Mouse (Mus musculus): Measurements from ENCODE around the gene Cdc42se1. TPM values are rescaled to one million over a fixed set of nuclear protein-coding genes. Genes with fewer than 3 reads are reported as not detected.

Gene Cdc42se1
- total RNA-seq, 1 experiment: 43.2 TPM

DNA sequence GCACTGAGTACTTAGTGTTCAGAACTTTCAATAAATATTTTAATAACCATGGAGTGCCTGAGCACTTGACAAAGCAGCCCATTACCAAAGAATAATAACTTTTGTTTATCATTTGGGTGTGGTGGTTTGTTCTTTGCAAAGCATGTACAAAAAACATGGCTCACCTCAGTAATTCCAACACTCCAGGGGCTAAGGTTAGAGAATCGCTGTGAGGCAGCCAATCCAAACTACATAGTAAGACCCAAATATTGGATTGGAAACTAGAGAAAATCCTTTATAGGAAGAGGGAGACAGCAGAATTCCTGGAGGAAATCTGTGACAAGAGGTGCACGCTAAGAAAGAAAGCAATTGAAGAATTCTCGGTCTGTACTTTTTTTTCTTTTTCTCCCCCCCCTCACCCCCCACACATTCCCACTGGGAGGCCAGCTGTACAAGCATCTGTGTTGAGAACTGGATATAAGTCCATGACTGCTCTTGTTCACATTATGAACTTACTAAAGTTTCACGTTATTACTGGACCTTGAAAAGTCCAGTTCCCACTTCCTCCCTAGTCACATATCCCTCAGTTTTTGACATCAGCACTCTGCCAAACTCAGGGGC is 11.8 kb upstream of the Cdc42se1 start:
- H3K9ac ChIP-seq (ENCODE audit: insufficient read depth, low read depth, low read length, poor library complexity, severe bottlenecking): peak overlapping the region; percentile 100
- peaks cover 23% of the 10 kb centered on the region for H3K36me3 ChIP-seq (ENCODE audit: control insufficient read depth, insufficient read depth, low read length, poor library complexity, severe bottlenecking)
- in situ Hi-C loops (cut with MboI; ENCODE audit: low sequenced_read_pairs in 2 of 2, unreplicated experiment in 2 of 2): no loop called here
- peak overlapping the region; percentile 84 to 99 for H3K4me3 ChIP-seq (ENCODE audit: insufficient read depth in 1 of 2, low read depth in 1 of 2, low read length in 2 of 2, poor library complexity in 1 of 2, severe bottlenecking in 1 of 2)
- no peaks in the 10 kb centered on the region; a peak in 1 of 4 replicates for H3K4me1 ChIP-seq (ENCODE audit: control insufficient read depth in 2 of 2, insufficient read depth in 2 of 2, low read length in 2 of 2, poor library complexity in 1 of 2)
- DNase-seq (ENCODE audit: low read depth, low spot score): no peak
- no peak for TF ChIP-seq MAFK (IDR thresholded peaks at IDR 0.05; ENCODE audit: insufficient read depth, low read depth, low read length)
- 0 out of 2 replicates have a peak, but pooled peaks have one; percentile 53 for TF ChIP-seq ZNF384 (IDR thresholded peaks at IDR 0.05; ENCODE audit: low read depth, low read length)
- no peaks in the 10 kb centered on the region for H3K9me3 ChIP-seq (ENCODE audit: control insufficient read depth, insufficient read depth, low read depth, low read length)
- no peak overlapping the region; the same call in 1 of the 2 replicates for H3K27ac ChIP-seq (ENCODE audit: insufficient read depth, low read depth, low read length, poor library complexity, severe bottlenecking)

DNA sequence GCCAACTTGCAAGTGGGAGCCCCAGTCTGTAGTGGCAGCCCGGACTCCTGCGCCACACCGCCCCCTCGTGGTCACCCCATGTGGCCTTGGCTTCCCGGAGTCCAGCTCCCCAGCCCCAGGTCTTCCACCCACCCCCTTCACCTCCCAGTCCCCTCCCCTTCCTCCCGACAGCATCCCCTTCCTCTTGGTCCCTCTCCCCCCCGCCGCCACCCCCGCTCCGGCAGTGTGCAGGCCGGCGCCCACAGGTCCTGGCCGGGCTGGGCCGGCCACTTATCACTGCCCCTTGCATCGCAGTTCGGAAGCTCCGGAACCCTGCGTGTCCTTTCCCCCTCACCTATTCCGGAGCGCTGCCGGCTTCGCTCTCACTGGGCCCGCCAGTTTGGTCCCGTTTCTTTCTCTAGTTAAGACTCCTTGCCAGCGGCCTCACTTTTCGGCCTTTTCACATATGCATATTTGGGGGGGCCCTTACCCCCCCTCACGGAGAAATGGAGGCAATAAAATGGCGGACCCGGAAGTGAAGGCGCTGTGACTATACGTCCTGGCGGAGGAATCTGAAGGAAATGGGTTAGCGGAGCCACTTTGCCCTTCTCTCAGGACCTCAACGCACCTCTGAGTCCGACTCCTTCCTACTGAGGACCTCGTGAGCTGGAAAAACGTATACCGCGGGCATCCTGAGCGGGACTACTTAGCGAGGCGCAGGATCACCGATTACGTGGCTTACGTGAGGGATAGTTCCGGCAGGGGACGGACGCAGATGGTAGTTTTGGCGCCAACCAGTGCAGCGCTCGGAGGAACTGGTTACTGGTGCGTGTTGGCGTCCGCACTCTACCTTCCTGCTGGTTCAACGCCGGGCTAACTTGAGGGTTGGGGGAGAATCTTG is 11.0 kb upstream of the Cdc42se1 start, which contains the start of gene Gabpb2:
TSS of gene Gabpb2 (minus strand) at position 662 of the 880 bp plus-strand sequence.
- H3K9me3 ChIP-seq (ENCODE audit: control insufficient read depth, insufficient read depth, low read depth, low read length): no peaks in the 10 kb centered on the region
- no peaks in the 10 kb centered on the region; a peak in 1 of 4 replicates for H3K4me1 ChIP-seq (ENCODE audit: control insufficient read depth in 2 of 2, insufficient read depth in 2 of 2, low read length in 2 of 2, poor library complexity in 1 of 2)
- H3K9ac ChIP-seq (ENCODE audit: insufficient read depth, low read depth, low read length, poor library complexity, severe bottlenecking): peak within 1 kb of the TSS; percentile 100
- in situ Hi-C loops (cut with MboI; ENCODE audit: low sequenced_read_pairs in 2 of 2, unreplicated experiment in 2 of 2): no loop called here
- no peak for TF ChIP-seq ZC3H11A (IDR thresholded peaks at IDR 0.05; ENCODE audit: borderline replicate concordance, low read depth, low read length)
- TF ChIP-seq HCFC1 (IDR thresholded peaks at IDR 0.05; ENCODE audit: borderline replicate concordance, insufficient read depth, low read length): peak; percentile 79
- 0 out of 2 replicates have a peak, but pooled peaks have one; percentile 32 for TF ChIP-seq ZNF384 (IDR thresholded peaks at IDR 0.05; ENCODE audit: low read depth, low read length)
- TF ChIP-seq MAFK (IDR thresholded peaks at IDR 0.05; ENCODE audit: insufficient read depth, low read depth, low read length): no peak
- peak; percentile 88 for TF ChIP-seq CHD2 (IDR thresholded peaks at IDR 0.05; ENCODE audit: low read depth, low read length)
- peak; percentile 91 for DNase-seq (ENCODE audit: low read depth, low spot score)
- peak within 1 kb of the TSS; percentile 84 to 99 for H3K4me3 ChIP-seq (ENCODE audit: insufficient read depth in 1 of 2, low read depth in 1 of 2, low read length in 2 of 2, poor library complexity in 1 of 2, severe bottlenecking in 1 of 2)
- peak within 1 kb of the TSS; percentile 99 for H3K27ac ChIP-seq (ENCODE audit: insufficient read depth, low read depth, low read length, poor library complexity, severe bottlenecking)
- peaks cover 21% of the 10 kb centered on the region for H3K36me3 ChIP-seq (ENCODE audit: control insufficient read depth, insufficient read depth, low read length, poor library complexity, severe bottlenecking)

DNA sequence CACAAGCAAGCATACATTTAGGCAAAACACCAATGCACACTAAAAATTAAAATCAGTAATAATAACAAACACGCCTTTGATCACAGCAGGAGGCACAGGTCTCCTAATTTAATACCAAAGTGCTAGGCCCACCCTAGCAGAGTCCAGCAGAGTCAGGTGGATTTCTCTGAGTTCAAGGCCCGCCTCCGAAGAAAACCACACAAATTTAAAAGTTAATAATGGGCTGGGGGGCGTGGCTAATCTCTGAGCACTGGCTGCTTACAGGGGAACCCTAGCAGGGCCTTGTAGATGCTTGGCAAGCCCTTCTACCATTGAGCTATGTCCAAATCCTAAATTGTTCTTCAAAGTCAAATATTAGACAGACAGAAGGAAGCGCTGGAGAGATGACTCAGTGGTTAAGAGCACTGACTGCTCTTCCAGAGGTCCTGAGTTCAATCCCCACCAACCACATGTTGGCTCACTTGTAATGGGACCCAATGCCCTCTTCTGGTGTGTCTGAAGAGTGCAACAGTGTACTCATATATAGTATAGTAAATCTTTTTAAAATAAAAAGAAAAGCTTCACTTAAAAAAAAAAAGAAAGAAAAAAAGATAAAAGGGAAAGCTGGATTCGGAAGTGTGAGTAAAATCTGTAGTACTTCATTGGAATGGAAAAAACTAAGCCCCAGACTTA is 9.9 kb upstream of the Cdc42se1 start:
- H3K9me3 ChIP-seq (ENCODE audit: control insufficient read depth, insufficient read depth, low read depth, low read length): no peaks in the 10 kb centered on the region
- in situ Hi-C loops (cut with MboI; ENCODE audit: low sequenced_read_pairs in 2 of 2, unreplicated experiment in 2 of 2): no loop called here
- H3K27ac ChIP-seq (ENCODE audit: insufficient read depth, low read depth, low read length, poor library complexity, severe bottlenecking): peak overlapping the region; percentile 99; the same call in 1 of the 2 replicates
- peaks cover 27% of the 10 kb centered on the region for H3K36me3 ChIP-seq (ENCODE audit: control insufficient read depth, insufficient read depth, low read length, poor library complexity, severe bottlenecking)
- H3K4me1 ChIP-seq (ENCODE audit: control insufficient read depth in 2 of 2, insufficient read depth in 2 of 2, low read length in 2 of 2, poor library complexity in 1 of 2): peaks cover 0 to 3% of the 10 kb centered on the region in 2 experiments; a peak in 2 of 4 replicates
- peak overlapping the region; percentile 84 to 99 for H3K4me3 ChIP-seq (ENCODE audit: insufficient read depth in 1 of 2, low read depth in 1 of 2, low read length in 2 of 2, poor library complexity in 1 of 2, severe bottlenecking in 1 of 2)
- peak overlapping the region; percentile 100 for H3K9ac ChIP-seq (ENCODE audit: insufficient read depth, low read depth, low read length, poor library complexity, severe bottlenecking)
- no peak for TF ChIP-seq CHD2 (IDR thresholded peaks at IDR 0.05; ENCODE audit: low read depth, low read length)
- no peak for TF ChIP-seq MAFK (IDR thresholded peaks at IDR 0.05; ENCODE audit: insufficient read depth, low read depth, low read length)
- no peak for TF ChIP-seq ZC3H11A (IDR thresholded peaks at IDR 0.05; ENCODE audit: borderline replicate concordance, low read depth, low read length)
- TF ChIP-seq ZNF384 (IDR thresholded peaks at IDR 0.05; ENCODE audit: low read depth, low read length): no peak
- TF ChIP-seq HCFC1 (IDR thresholded peaks at IDR 0.05; ENCODE audit: borderline replicate concordance, insufficient read depth, low read length): no peak
- DNase-seq (ENCODE audit: low read depth, low spot score): no peak

DNA sequence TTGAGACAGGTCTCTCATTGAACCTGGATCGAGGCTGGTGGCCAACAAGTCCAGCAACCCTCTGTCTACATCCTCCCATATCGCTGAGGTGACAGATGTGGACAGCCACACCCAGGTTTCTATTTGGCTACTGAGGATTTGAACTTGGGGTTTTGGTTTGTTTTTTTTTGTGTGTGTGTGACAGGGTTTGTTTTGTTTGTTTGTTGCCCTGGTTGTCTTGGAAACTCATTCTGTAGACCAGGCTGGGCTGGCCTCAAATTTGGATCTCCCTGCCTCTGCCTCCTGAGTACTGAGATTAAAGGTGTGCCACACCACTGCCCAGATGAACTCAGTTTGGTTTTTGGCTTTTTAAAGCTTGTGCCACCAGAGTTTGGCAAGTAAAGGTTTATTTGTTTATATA is 5.5 kb upstream of the Cdc42se1 start:
- TF ChIP-seq HCFC1 (IDR thresholded peaks at IDR 0.05; ENCODE audit: borderline replicate concordance, insufficient read depth, low read length): no peak
- TF ChIP-seq ZC3H11A (IDR thresholded peaks at IDR 0.05; ENCODE audit: borderline replicate concordance, low read depth, low read length): no peak
- no peak for TF ChIP-seq CHD2 (IDR thresholded peaks at IDR 0.05; ENCODE audit: low read depth, low read length)
- no peak for TF ChIP-seq ZNF384 (IDR thresholded peaks at IDR 0.05; ENCODE audit: low read depth, low read length)
- TF ChIP-seq MAFK (IDR thresholded peaks at IDR 0.05; ENCODE audit: insufficient read depth, low read depth, low read length): no peak
- H3K4me1 ChIP-seq (ENCODE audit: control insufficient read depth in 2 of 2, insufficient read depth in 2 of 2, low read length in 2 of 2, poor library complexity in 1 of 2): peaks cover 3 to 7% of the 10 kb centered on the region in 2 experiments; a peak in 2 of 4 replicates
- in situ Hi-C loops (cut with MboI; ENCODE audit: low sequenced_read_pairs in 2 of 2, unreplicated experiment in 2 of 2): no loop called here
- peaks cover 17% of the 10 kb centered on the region for H3K36me3 ChIP-seq (ENCODE audit: control insufficient read depth, insufficient read depth, low read length, poor library complexity, severe bottlenecking)
- no peak overlapping the region for H3K27ac ChIP-seq (ENCODE audit: insufficient read depth, low read depth, low read length, poor library complexity, severe bottlenecking)
- DNase-seq (ENCODE audit: low read depth, low spot score): no peak
- H3K4me3 ChIP-seq (ENCODE audit: insufficient read depth in 1 of 2, low read depth in 1 of 2, low read length in 2 of 2, poor library complexity in 1 of 2, severe bottlenecking in 1 of 2): no peak overlapping the region
- H3K9me3 ChIP-seq (ENCODE audit: control insufficient read depth, insufficient read depth, low read depth, low read length): no peaks in the 10 kb centered on the region
- no peak overlapping the region for H3K9ac ChIP-seq (ENCODE audit: insufficient read depth, low read depth, low read length, poor library complexity, severe bottlenecking)

All from ES-E14 (cell line).